Mouse (Mus musculus) CD4-positive helper T cell, adult 2 months (primary cell): Measurements from ENCODE around the gene Atp1a1.

Experiments
- DNase-seq: peaks from one replicate; pipeline ENCODE4 v3.0.0-alpha.2; 2012; ENCODE audit warnings: low read depth, missing footprints, low spot score

Atp1a1 gene

DNA sequence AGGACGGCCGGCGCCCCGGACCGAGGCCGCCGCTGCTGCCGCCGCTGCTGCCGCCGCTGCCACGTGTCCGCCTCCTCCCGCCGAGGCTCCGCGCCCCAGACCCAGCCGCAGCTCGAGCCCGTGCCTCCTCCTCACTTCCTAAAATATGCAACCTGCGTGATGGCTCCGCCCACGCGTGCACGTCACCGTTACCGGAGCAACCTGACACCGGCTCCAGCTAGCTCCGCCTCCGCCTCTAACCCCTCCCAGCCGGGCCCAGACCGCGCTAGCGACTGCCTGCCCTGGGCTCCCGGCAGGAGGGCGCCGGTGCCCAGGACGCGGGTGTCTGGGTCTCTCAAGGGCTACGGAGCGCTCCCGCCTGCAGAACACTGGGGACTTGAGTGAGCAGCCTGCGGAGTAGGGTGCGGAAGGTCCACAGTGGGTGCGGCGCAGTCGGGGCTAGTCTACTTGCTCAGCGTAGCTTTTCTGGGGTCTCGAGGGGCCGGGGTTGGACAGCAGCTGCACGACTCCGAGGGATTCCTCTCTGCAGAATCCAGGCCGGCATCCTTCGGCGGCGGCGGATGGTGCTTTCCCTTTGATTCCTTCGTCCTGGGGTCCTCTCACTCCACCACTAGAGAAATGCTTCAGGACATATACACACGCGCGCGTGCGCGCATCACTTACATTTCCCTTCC, at the start of gene Atp1a1:
Gene Atp1a1 (minus strand): TSS at position 135 of the 674 bp plus-strand sequence.
- peak; percentile 99 for DNase-seq

DNA sequence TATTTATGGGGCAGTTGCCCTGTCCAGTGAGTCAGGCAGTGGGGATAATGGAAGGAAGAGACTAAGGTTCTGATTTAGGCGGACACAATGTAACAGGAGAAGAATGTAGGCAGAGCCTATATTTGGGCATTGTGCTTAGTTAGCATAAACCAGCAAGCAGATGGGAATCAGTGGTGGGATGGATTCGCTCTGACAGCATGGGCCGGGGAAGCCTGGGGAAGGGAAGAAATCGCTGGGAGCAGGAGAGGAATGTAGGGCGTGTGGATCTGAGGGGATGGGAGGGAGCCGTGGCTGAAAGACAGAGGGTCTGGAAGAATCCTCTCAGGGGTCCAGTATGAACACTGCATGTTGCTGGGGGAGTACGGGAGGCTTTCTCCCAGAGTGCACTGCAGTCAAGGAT, 49.0 kb upstream of the Atp1a1 start:
- DNase-seq = no peak

DNA sequence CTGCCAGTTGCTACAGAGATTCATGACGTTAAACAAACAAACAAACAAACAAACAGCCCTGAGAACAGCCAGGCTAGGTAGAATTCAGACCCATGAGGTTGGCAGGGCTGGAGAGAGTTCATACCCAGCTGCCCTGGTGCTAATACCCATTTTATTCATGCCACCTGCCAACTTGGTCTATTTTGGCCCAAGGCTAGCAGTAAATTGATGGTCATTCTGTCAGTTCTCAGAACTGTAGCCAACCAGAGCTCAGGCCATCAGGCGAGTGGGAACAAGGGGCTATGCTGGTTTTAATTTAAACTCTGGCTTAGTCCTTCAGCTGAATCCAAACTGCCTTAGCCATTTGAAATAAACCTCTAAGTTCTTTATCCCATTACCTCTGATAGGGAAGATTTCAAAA, 48.5 kb upstream of the Atp1a1 start:
- DNase-seq = no peak

DNA sequence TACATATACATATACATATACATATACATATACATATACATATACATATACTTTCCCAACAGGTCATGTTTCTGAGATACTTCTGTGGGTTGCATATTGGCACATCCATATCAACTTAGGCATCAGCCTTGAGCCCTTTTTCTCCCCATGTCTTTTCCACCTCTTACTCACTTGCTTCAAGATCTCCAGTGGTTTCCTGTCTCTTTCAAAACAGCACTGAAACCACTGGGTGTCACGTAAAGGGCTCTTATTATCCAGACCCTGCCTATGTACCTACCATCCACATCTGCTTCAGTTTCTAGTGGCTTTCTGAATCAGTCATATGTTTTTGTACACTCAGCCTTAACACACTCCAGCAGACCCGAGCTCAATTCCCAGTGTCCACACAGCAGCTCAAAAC, 45.8 kb upstream of the Atp1a1 start:
- no peak for DNase-seq

DNA sequence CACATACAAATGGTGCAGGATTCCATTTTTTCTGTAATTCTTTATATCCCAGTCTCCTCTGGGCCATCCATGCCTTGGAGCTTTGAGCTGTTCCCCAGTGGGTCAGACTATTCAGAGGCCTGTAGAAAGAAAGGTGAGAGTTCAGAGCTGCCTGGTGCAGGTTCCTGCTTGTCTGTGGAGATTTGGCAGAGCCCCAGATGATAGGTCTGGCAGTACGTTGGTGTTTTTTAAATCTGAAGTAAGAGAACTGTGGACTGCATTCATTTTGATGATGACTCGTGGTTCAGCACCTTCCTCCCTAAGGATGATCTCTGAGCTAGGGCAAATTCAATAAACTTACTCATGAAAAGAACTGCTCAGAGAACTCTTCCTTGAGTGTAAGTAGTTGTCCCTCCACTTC, 44.8 kb upstream of the Atp1a1 start:
- no peak for DNase-seq

DNA sequence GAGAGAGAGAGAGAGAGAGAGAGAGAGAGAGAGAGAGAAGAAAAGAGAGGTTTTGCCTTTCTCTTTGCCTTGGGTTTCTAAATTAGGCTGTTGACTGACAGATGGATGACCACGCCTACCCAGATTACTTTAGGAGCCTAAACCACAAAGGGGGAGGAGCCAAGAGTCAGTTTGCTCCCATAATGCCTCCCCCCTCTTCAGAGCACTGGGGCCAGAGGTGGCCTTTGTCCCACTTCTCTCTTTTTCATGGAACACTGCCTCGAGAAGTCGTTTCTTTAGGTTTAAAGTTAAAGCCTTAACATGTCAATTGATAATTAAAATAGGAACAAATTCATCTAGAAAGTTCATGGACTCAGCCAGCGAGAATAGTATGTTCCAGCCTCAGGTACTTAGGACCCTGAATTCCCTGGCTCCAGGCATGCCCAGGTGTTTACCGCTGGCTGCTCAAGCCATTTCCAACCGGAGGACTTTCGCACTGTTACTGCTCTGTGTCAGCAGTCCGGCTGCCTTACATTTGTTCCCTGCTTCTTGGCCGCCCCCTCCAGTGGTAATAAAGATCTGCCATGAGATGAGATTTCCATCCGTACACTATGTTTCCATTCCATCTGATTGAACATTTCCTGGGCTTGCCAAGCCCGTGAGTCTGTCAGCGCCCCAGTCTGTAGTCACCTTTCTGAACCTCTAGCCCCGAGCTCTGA, 43.8 kb upstream of the Atp1a1 start:
- no peak for DNase-seq

DNA sequence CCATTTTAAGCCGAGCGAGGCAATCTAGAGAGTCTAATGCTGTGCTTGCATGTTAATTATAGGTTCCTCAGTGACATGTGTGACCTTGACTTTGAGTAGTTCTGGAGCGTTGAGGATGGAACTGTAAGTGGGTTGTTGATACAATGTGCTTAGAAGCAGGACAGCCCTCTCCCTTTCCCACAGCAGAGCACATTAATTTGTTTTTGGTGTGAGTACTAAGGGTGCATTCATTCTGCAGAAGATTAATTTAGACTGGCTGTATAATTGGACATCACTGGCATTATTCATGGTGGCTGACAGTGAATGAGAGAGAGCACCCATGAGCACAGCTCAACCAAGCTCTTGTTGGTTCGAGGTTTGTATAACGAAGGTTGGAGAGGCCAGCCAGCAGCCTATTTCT, 42.3 kb upstream of the Atp1a1 start:
- no peak for DNase-seq

DNA sequence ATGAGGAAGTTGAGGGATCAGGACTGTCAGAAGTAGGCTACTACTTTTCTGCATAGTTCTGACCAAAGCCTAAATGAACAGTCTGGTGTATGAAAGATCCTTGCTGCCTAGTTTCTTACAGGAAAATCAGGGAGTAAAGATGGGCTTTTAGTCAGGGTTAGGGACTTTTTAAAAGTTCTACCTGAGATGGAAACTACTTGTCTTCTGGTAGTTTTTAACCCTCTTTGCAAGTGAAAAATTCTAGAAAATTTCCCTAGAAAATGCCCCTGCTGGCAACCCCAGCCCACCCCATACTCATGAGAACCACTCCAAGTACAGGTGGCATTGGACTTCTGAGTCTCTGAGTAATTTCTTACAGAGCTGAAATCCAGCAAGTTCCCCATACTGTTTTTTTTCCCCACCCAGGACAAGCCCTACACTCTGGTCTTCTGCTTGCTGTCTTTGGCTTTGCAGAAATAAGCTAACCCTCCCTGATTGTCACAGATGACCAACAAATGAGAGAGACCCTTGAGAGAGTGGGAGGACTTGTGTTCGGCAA, 41.2 kb upstream of the Atp1a1 start:
- no peak for DNase-seq

DNA sequence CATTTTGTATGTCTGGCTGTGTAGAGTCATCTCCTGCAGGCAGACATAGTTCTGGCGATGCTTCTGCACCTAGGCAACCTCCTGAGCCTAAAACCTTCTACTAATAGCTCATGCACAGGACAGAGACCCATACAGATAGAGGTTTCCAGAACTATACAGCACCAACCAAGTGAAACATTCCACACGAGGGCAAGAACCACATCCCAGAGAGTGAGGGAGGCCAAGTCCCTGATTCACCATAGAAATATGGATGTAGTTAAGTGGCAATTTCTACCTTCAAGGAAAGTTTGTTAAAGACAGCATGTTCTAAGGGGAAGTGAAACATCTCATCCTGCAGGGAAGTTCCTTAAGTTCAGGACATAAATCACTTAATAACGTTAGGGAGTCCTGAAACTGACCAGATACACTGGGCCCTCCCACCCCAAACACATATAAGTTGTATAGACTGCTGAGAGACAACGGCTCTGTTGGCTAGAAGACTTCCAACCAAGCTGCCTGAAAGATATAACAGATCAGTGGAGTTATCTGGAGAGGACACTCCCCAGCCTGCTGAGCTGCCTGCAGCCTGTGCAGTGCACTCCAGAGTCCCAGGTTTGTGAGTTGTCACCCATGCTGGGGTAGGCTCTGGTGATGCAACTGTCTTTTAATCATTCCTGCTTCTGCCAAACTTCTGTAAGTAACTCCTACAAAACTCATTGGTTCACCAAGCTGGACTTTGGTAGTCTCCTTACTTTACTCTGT, 39.7 kb upstream of the Atp1a1 start:
- no peak for DNase-seq

DNA sequence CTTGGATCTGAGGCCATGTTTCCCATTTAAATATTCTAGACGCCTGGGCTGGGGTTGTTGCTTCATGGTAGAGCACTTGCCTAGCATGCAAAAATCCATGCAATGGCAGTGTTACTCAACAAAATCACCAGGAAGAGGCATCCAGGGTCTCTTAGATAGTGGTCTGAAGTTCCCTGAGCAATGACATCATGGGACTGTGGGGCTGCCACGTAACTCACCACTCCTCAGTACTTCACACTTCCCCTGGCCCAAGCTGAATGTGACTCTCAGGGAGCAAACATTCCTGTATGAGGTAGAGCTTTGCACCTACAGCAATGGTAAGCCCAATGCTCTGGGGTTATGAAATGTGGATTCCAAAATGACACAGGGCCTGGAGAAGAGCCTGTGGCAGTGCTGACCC, 38.8 kb upstream of the Atp1a1 start:
- DNase-seq = no peak

DNA sequence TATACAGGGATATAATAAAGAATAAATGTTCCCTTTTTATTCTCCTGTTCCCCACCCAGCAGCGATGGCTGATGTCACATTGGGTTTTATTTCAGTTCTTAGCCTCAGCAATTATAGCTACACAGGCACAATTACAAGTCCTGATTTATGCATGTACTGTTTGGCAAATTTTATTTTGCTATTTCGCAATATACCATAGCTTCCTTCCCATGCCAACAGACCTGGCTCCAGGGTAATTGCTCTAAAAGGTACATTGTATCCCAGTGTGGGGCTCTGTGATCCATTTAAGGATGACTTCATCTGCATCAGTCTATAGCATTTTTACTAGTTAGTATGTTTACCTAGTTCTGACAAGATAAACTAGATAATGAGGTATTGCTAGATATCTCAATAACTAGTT, 33.7 kb upstream of the Atp1a1 start:
- DNase-seq = no peak

DNA sequence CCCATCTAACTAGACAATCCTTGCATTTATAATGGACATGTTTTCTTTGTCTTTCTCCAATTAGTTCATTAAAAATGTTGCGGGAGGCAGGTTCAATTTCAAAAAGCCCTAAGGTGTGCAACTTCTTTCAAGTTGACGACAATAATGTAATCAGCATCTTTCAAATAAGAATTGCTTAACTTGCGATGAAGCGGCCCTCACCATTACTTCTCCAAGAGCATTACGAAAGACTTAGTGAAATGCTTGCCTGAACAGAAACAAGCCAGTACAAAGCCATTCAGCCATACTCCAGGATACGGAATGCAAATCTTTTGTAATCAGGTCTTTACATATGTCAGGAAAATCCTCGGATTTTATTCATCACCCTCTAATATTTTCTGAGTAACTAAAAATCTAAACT, 32.0 kb upstream of the Atp1a1 start:
- DNase-seq = no peak

DNA sequence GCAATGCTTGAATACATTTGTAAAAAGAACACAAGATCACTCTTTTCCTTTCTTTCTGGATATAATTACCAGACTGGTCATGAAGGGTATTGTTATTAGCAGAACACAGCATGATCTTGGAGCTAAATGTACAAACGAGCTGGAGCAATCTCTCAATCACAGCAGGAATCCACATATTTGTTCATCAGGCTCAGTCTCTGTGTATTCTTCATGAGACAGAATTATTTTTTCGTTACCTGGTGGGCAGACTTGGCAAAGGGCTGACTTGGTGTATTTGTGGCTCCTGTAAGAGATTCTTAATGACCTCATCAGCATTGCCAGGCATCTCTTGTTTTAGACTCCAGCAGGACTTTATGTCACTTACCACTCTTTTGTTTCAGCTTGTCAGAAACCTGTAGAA, 31.6 kb upstream of the Atp1a1 start:
- DNase-seq = no peak

DNA sequence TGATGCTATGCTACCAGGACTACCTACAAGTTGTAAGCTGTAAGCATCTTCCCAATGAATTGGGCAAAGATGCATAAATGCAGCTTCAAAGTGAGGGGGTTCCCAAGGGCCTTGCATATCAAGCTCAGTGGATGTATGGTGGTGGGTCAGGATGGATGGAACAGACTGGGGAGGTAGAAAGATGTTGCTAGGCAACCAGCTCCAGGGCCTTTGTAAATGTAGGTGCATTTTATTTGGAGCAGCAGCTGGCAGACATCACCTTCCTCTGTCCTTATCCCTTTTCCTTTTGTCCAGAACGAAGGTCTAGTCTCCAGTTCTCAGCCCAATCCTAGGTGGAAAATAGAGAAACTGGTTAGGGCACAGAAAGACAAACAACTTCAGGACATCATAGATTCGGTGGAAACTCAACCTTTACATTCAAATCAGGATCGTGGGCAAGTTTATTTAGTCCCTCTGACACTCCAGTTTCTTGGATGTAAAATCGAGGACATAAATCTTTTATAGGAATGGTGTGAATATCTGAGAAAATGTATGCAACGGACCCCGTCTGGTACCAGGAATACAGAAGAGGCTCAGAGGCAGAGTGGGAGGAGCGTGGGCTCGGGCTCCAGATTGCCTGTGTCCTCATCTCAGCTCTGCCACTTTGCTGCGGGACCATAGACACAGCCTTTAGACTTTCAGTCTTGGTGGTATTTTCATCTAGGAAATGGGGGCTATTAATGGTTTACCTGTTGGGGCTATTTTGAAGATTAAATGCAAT, 29.8 kb upstream of the Atp1a1 start:
- no peak for DNase-seq

DNA sequence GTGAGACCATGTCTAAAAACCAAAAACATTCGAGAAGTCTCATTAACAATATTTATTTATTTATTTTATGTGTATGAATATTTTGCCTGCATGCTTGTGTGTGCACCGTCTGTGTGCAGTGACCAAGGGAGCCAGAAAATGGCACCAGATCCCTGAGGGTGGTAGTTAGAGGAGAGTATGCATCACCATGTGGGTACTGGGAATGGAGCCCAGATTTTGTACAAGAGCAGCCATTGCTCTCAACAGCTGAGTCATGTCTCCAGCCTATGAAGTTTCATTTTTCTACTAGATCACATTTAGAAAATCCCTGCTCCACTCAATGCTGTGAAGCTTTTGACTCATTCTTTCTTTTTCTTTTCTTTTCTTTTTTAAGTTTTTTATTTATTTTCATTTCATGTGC, 23.8 kb upstream of the Atp1a1 start:
- no peak for DNase-seq

DNA sequence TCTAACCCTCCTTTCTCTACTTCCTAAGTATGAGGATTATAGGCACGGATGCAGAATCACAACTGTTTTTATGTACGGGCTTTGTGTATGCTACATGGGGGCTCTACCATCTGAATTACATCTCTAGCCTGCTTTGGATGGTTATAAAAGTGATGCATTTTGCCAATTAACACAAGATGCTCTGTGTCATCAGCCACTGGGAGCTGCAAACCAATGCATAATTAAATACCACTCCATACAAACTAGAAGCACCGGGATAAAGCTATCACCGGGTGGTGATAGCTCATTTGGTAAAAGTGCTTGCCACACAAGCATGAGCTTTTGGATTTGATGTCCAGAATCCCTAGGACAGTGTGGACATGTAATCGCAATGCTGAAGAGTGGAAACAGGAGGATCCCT, 19.8 kb upstream of the Atp1a1 start:
- DNase-seq = no peak

DNA sequence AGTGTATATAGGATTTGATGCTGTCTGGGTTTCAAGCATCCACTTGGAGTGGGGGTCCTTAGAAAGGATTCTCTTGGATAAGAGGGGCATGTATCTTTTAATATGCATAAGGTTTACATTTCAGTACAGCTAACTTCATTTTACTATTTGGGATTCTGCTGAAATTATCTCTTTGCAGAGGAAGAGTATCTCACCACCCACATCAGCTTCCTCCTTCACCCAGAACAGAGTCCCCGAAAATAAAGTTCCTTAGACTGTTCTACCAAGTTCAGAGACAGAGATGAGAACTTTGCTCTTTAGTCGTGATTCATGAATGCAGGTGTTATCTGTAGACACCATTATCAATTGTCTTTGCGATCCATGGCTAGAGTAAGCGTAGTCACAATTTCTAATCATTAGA, 14.5 kb upstream of the Atp1a1 start:
- DNase-seq = no peak

DNA sequence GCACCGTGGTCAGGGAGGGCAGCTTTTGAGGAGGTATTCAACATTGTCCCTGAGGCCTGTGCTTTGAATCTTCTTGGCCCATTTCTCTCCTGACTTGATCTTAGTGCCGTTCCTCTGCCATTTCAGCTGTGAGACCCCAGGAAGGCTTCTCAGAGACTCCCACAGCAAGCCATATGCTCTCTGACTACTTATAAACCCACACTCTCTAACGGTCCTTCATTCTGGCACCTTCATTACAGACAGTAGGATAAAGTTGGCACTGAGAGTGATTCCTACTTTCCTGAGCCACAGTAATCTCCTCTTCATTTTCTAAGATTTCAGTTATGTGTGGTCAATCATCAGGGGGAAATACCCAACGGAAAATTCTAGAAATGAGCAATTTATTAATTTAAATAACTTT, 14.0 kb upstream of the Atp1a1 start:
- DNase-seq = no peak

DNA sequence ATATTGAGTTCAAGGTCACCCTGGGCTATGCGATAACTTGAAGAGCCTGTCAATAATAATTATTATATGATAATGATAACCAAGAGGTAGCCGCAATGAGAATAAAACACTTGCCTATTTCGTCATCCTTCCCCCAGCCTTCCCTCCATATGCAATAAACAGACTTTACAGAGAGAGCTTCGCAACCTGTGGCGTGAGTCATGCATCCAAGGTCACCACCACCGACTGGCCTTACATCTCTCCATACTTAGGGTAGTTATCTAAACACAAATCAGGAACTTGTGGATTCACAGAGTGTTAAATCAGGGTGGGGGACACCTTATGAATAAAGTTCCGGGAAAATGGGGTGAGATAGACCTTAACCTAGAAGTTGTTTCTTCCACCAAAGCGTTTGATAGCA, 13.0 kb upstream of the Atp1a1 start:
- DNase-seq = no peak

DNA sequence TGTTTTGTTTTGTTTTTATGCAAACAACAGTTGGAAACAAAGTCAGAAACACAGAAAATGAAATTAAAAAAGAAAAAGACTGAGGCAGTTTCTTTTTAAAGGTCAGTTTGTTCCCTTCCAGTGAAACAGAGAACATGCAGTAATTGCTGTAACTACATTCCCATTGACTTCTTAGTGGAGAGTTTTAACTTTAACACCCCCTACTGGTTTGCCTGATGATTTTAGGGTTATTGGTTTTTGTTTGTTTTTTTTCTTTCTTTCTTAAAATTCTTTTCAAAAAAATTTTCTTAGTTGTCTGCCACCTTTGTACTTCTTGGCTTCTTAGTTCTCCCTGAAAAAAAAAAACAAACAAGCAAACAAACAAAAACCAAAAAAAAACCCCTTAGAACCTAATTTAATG, 12.5 kb upstream of the Atp1a1 start:
- DNase-seq = no peak

DNA sequence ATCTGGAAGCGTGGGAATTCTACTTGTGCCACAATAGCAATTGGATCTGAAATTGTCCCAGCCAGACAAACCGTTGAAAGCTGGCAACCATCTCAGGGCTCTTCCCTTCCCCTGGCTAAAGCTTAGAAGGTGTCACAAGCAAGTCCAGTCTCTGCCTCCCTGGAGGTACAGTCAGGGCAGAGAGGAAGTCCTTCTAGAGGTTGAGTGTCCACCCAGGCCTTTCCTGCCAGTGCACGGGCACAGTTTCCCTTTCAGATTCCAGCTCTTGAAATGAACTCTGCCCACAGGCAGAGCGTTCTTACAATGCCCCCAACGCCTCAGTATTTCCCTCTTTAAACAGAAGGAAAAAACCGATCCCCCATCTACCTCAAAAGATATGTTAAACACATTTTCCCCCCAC, 11.4 kb upstream of the Atp1a1 start:
- DNase-seq = no peak
